Mouse (Mus musculus) kidney, postnatal 14 days (tissue): ENCODE measurements around the gene Myo6.
"Not testable (repeated sequence)": the region's sequence is repeated elsewhere in the genome, so short reads cannot be mapped to it uniquely, and the experiment has no call there.

Source experiments
- DNase-seq: peaks from one replicate; pipeline ENCODE4 v3.0.0; 2022; ENCODE audit warnings: mixed read lengths

The Myo6 gene

GRCm38 (mm10) chr9:80306853-80307252 lies 142.0 kb downstream of the Myo6 start:
- no peak for DNase-seq

GRCm38 (mm10) chr9:80307629-80308028 lies 142.8 kb downstream of the Myo6 start:
- DNase-seq, result no peak

- no peak for DNase-seq
Observed at GRCm38 (mm10) chr9:80313610-80314009, 148.8 kb downstream of the Myo6 start.

- no peak for DNase-seq
Observed at GRCm38 (mm10) chr9:80315922-80316321, 151.1 kb downstream of the Myo6 start.

GRCm38 (mm10) chr9:80318027-80318426 lies 153.2 kb downstream of the Myo6 start:
- DNase-seq, result no peak

GRCm38 (mm10) chr9:80321051-80321887 lies 156.4 kb downstream of the Myo6 start:
- not testable (repeated sequence) for DNase-seq

- DNase-seq, result peak; percentile 32
Observed at GRCm38 (mm10) chr9:80332153-80332552, 167.3 kb downstream of the Myo6 start.

- DNase-seq, result no peak
Observed at GRCm38 (mm10) chr9:80333466-80333865, 168.6 kb downstream of the Myo6 start.

- DNase-seq, result peak; percentile 27
Observed at GRCm38 (mm10) chr9:80333998-80334605, 169.3 kb downstream of the Myo6 start.

- no peak for DNase-seq
Observed at GRCm38 (mm10) chr9:80335660-80336357, 171.0 kb downstream of the Myo6 start.

GRCm38 (mm10) chr9:80338026-80338425 lies 173.2 kb downstream of the Myo6 start:
- no peak for DNase-seq

- DNase-seq, result no peak
Observed at GRCm38 (mm10) chr9:80340927-80341326, 176.1 kb downstream of the Myo6 start.

- DNase-seq, result no peak
Observed at GRCm38 (mm10) chr9:80341756-80342155, 176.9 kb downstream of the Myo6 start.

- DNase-seq, result no peak
Observed at GRCm38 (mm10) chr9:80342520-80342919, 177.7 kb downstream of the Myo6 start.

GRCm38 (mm10) chr9:80344451-80345000 lies 179.7 kb downstream of the Myo6 start:
- DNase-seq, result no peak

- no peak for DNase-seq
Observed at GRCm38 (mm10) chr9:80351295-80351677, 186.5 kb downstream of the Myo6 start.

GRCm38 (mm10) chr9:80351678-80352331 lies 187.0 kb downstream of the Myo6 start:
- DNase-seq, result no peak

GRCm38 (mm10) chr9:80360063-80360462 lies 195.2 kb downstream of the Myo6 start:
- no peak for DNase-seq
